Mouse (Mus musculus): ENCODE data around the gene Klf15. TPM values are rescaled to one million over a fixed set of nuclear protein-coding genes. Genes with fewer than 3 reads are reported as not detected.

Klf15 gene
- polyA plus RNA-seq, 1 experiment from 2014 or later = 4.1 TPM

- no peak overlapping the region for H3K4me3 ChIP-seq
- H3K27ac ChIP-seq = no peak overlapping the region
- H3K27me3 ChIP-seq (ENCODE audit: insufficient read depth, poor library complexity, severe bottlenecking) = peaks cover 21% of the 10 kb centered on the region
- no peak for DNase-seq (ENCODE audit: low spot score)
- H3K9me3 ChIP-seq = no peaks in the 10 kb centered on the region
- WGBS = 75% methylated on average over 1 of the region's 1 CpGs
- 0 out of 2 replicates have a peak, but pooled peaks cover 3% of the 10 kb centered on the region for H3K36me3 ChIP-seq
- peaks cover 27% of the 10 kb centered on the region for H3K4me1 ChIP-seq (replicated peaks)
Measured at GRCm38 (mm10) chr6:90468216-90468615, 5.8 kb downstream of the Klf15 start.

- Histone ChIP-seq H3K4me3 (no peak overlapping the region), H3K27ac (no peak overlapping the region), H3K9me3 (no peaks in the 10 kb centered on the region), H3K4me1 (replicated peaks) (peaks cover 19% of the 10 kb centered on the region), H3K27me3 (ENCODE audit: insufficient read depth, poor library complexity, severe bottlenecking) (peaks cover 14% of the 10 kb centered on the region), H3K36me3 (0 out of 2 replicates have a peak, but pooled peaks cover 3% of the 10 kb centered on the region)
- 93% methylated on average over 6 of the region's 6 CpGs for WGBS
- no peak for DNase-seq (ENCODE audit: low spot score)
Measured at GRCm38 (mm10) chr6:90469041-90469440, 6.7 kb downstream of the Klf15 start.

GRCm38 (mm10) chr6:90470255-90470654 is 7.9 kb downstream of the Klf15 start:
- Histone ChIP-seq H3K27me3 (ENCODE audit: insufficient read depth, poor library complexity, severe bottlenecking) (peaks cover 1% of the 10 kb centered on the region), H3K4me1 (replicated peaks) (peaks cover 21% of the 10 kb centered on the region), H3K4me3 (no peak overlapping the region), H3K27ac (no peak overlapping the region), H3K9me3 (no peaks in the 10 kb centered on the region), H3K36me3 (0 out of 2 replicates have a peak, but pooled peaks cover 3% of the 10 kb centered on the region)
- no peak for DNase-seq (ENCODE audit: low spot score)
- WGBS = 91% methylated on average over 2 of the region's 2 CpGs

GRCm38 (mm10) chr6:90470947-90471541 is 8.7 kb downstream of the Klf15 start:
- peak; percentile 8 for DNase-seq (ENCODE audit: low spot score)
- 65% methylated on average over 12 of the region's 12 CpGs for WGBS
- peak overlapping the region; percentile 59 for H3K27ac ChIP-seq
- no peaks in the 10 kb centered on the region for H3K27me3 ChIP-seq (ENCODE audit: insufficient read depth, poor library complexity, severe bottlenecking)
- H3K9me3 ChIP-seq = no peaks in the 10 kb centered on the region
- peaks cover 29% of the 10 kb centered on the region for H3K4me1 ChIP-seq (replicated peaks)
- no peak overlapping the region for H3K4me3 ChIP-seq
- 0 out of 2 replicates have a peak, but pooled peaks cover 3% of the 10 kb centered on the region for H3K36me3 ChIP-seq

- no peak overlapping the region for H3K27ac ChIP-seq
- no peak overlapping the region for H3K4me3 ChIP-seq
- peaks cover 37% of the 10 kb centered on the region for H3K4me1 ChIP-seq (replicated peaks)
- no peak for DNase-seq (ENCODE audit: low spot score)
- H3K9me3 ChIP-seq = no peaks in the 10 kb centered on the region
- no peaks in the 10 kb centered on the region for H3K27me3 ChIP-seq (ENCODE audit: insufficient read depth, poor library complexity, severe bottlenecking)
- H3K36me3 ChIP-seq = no peaks in the 10 kb centered on the region
- WGBS = 77% methylated on average over 4 of the region's 4 CpGs
Measured at GRCm38 (mm10) chr6:90472079-90472478, 9.7 kb downstream of the Klf15 start.

GRCm38 (mm10) chr6:90472697-90473096 is 10.3 kb downstream of the Klf15 start:
- Histone ChIP-seq H3K9me3 (no peaks in the 10 kb centered on the region), H3K36me3 (no peaks in the 10 kb centered on the region), H3K27me3 (ENCODE audit: insufficient read depth, poor library complexity, severe bottlenecking) (no peaks in the 10 kb centered on the region), H3K4me3 (no peak overlapping the region), H3K27ac (no peak overlapping the region), H3K4me1 (replicated peaks) (peaks cover 40% of the 10 kb centered on the region)
- DNase-seq (ENCODE audit: low spot score) = no peak
- 91% methylated on average over 3 of the region's 3 CpGs for WGBS

- no peak overlapping the region for H3K27ac ChIP-seq
- WGBS = 96% methylated on average over 24 of the region's 24 CpGs
- peaks cover 40% of the 10 kb centered on the region for H3K4me1 ChIP-seq (replicated peaks)
- no peaks in the 10 kb centered on the region for H3K27me3 ChIP-seq (ENCODE audit: insufficient read depth, poor library complexity, severe bottlenecking)
- no peaks in the 10 kb centered on the region for H3K9me3 ChIP-seq
- no peaks in the 10 kb centered on the region for H3K36me3 ChIP-seq
- H3K4me3 ChIP-seq = no peak overlapping the region
- no peak for DNase-seq (ENCODE audit: low spot score)
Measured at GRCm38 (mm10) chr6:90473630-90474360, 11.4 kb downstream of the Klf15 start.

GRCm38 (mm10) chr6:90474361-90474750 is 12.0 kb downstream of the Klf15 start:
- Histone ChIP-seq H3K4me3 (no peak overlapping the region), H3K4me1 (replicated peaks) (peaks cover 40% of the 10 kb centered on the region), H3K36me3 (no peaks in the 10 kb centered on the region), H3K27ac (no peak overlapping the region), H3K27me3 (ENCODE audit: insufficient read depth, poor library complexity, severe bottlenecking) (no peaks in the 10 kb centered on the region), H3K9me3 (no peaks in the 10 kb centered on the region)
- DNase-seq (ENCODE audit: low spot score) = no peak
- 85% methylated on average over 3 of the region's 3 CpGs for WGBS

GRCm38 (mm10) chr6:90475176-90475853 is 12.9 kb downstream of the Klf15 start:
- WGBS = 66% methylated on average over 4 of the region's 4 CpGs
- H3K4me3 ChIP-seq = no peak overlapping the region
- peak overlapping the region; percentile 46; the same call in 1 of the 2 replicates for H3K27ac ChIP-seq
- H3K36me3 ChIP-seq = no peaks in the 10 kb centered on the region
- no peak for DNase-seq (ENCODE audit: low spot score)
- H3K27me3 ChIP-seq (ENCODE audit: insufficient read depth, poor library complexity, severe bottlenecking) = no peaks in the 10 kb centered on the region
- peaks cover 40% of the 10 kb centered on the region for H3K4me1 ChIP-seq (replicated peaks)
- H3K9me3 ChIP-seq = no peaks in the 10 kb centered on the region

- no peak for DNase-seq (ENCODE audit: low spot score)
- WGBS = 53% methylated on average over 3 of the region's 3 CpGs
- Histone ChIP-seq H3K27ac (0 out of 2 replicates have a peak overlapping the region, but pooled peaks have one; percentile 46), H3K36me3 (no peaks in the 10 kb centered on the region), H3K9me3 (no peaks in the 10 kb centered on the region), H3K4me3 (no peak overlapping the region), H3K27me3 (ENCODE audit: insufficient read depth, poor library complexity, severe bottlenecking) (no peaks in the 10 kb centered on the region), H3K4me1 (replicated peaks) (peaks cover 39% of the 10 kb centered on the region)
Measured at GRCm38 (mm10) chr6:90475854-90476212, 13.5 kb downstream of the Klf15 start.

GRCm38 (mm10) chr6:90476941-90477518 is 14.7 kb downstream of the Klf15 start:
- WGBS = 75% methylated on average over 14 of the region's 14 CpGs
- H3K4me3 ChIP-seq = no peak overlapping the region
- H3K9me3 ChIP-seq = no peaks in the 10 kb centered on the region
- H3K27ac ChIP-seq = no peak overlapping the region
- DNase-seq (ENCODE audit: low spot score) = no peak
- peaks cover 29% of the 10 kb centered on the region for H3K4me1 ChIP-seq (replicated peaks)
- no peaks in the 10 kb centered on the region for H3K36me3 ChIP-seq
- no peaks in the 10 kb centered on the region for H3K27me3 ChIP-seq (ENCODE audit: insufficient read depth, poor library complexity, severe bottlenecking)

- H3K9me3 ChIP-seq = no peaks in the 10 kb centered on the region
- H3K4me3 ChIP-seq = no peak overlapping the region
- H3K27ac ChIP-seq = no peak overlapping the region
- no peak for DNase-seq (ENCODE audit: low spot score)
- no peaks in the 10 kb centered on the region for H3K4me1 ChIP-seq (replicated peaks)
- H3K36me3 ChIP-seq = no peaks in the 10 kb centered on the region
- WGBS = 78% methylated on average over 3 of the region's 3 CpGs
- no peaks in the 10 kb centered on the region for H3K27me3 ChIP-seq (ENCODE audit: insufficient read depth, poor library complexity, severe bottlenecking)
Measured at GRCm38 (mm10) chr6:90484249-90484648, 21.9 kb downstream of the Klf15 start.

GRCm38 (mm10) chr6:90484876-90485275 is 22.5 kb downstream of the Klf15 start:
- H3K27me3 ChIP-seq (ENCODE audit: insufficient read depth, poor library complexity, severe bottlenecking) = no peaks in the 10 kb centered on the region
- no peak overlapping the region for H3K27ac ChIP-seq
- H3K9me3 ChIP-seq = no peaks in the 10 kb centered on the region
- no peak overlapping the region for H3K4me3 ChIP-seq
- H3K36me3 ChIP-seq = no peaks in the 10 kb centered on the region
- no peaks in the 10 kb centered on the region for H3K4me1 ChIP-seq (replicated peaks)
- DNase-seq (ENCODE audit: low spot score) = no peak
- 77% methylated on average over 5 of the region's 5 CpGs for WGBS

Measured in hindbrain, embryonic 10.5 days (tissue).